Mouse (Mus musculus) liver, adult 2 months (tissue): Measurements from ENCODE around the gene Tcfl5.

Source experiments
- CTCF ChIP-seq: fragments of 200-500 bp; IDR thresholded peaks from 2 replicates; pipeline ENCODE4 v1.5.1; 2011; ENCODE audit warnings: low read depth, low read length, control low read depth
- POLR2A ChIP-seq: fragments of 200-500 bp; IDR thresholded peaks from 2 replicates; pipeline ENCODE4 v1.6.1; 2011; ENCODE audit warnings: low read length, control low read depth; ENCODE audit not compliant: insufficient read depth; ENCODE audit errors: extremely low read depth

GRCm38 (mm10) chr2:180581002-180581401 lies 61.5 kb downstream of the Tcfl5 start, which contains the start of gene Mrgbp:
- TF ChIP-seq CTCF (no peak), POLR2A (no peak)
